Mouse (Mus musculus): ENCODE results near the gene Tspan9. TPM values are rescaled to one million over a fixed set of nuclear protein-coding genes. Genes with fewer than 3 reads are reported as not detected.
A peak's percentile ranks its signal among the peaks of the same experiment; 100 is the strongest.

The Tspan9 gene
- polyA plus RNA-seq, 1 experiment from 2014 or later, result 130 TPM

- WGBS (ENCODE audit: insufficient replicate concordance), result 77% methylated on average over 19 of the region's 19 CpGs
- no peaks in the 10 kb centered on the region for H3K9me3 ChIP-seq (replicated peaks; ENCODE audit: control insufficient read depth, low read length)
- peaks cover 51% of the 10 kb centered on the region for H3K4me1 ChIP-seq (ENCODE audit: control insufficient read depth, insufficient read depth, low read length)
- H3K36me3 ChIP-seq (ENCODE audit: control insufficient read depth, insufficient read depth, low read length), result no peaks in the 10 kb centered on the region
- peak overlapping the region; percentile 46; the same call in 1 of the 2 replicates for H3K9ac ChIP-seq (ENCODE audit: low read depth, low read length)
- ATAC-seq (replicated peaks; ENCODE audit: insufficient number of reproducible peaks, low FRiP score, low TSS enrichment), result no peak
- no peak overlapping the region for H3K4me3 ChIP-seq (ENCODE audit: low read depth, low read length)
- H3K27ac ChIP-seq (ENCODE audit: low read depth, low read length), result peak overlapping the region; percentile 64
- H3K4me2 ChIP-seq, result no peak overlapping the region
- H3K27me3 ChIP-seq (ENCODE audit: control insufficient read depth, insufficient read depth, low read length), result no peaks in the 10 kb centered on the region
Measured at GRCm38 (mm10) chr6:128070072-128070872, 73.1 kb downstream of the Tspan9 start.

DNA sequence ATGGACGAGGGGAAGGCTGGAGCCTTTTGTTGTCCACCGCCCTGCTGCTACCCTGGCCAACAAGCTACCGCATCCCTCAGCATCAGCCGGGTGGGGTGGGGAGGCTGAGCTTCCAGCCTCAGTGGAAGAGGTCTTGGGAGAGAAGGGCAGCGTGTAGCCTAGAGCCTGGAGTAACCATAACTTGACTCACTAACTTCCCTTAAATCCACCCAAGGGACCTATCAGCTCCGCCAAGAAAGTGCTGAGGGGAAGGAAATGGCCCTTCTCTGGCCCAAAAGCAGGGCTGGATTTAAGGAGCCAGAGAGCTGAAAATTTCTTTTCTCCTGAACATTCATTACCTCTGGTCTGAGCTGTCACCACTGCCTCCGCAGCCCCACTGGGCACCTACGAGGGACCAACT, 75.2 kb downstream of the Tspan9 start:
- peaks cover 43% of the 10 kb centered on the region for H3K4me1 ChIP-seq (ENCODE audit: control insufficient read depth, insufficient read depth, low read length)
- no peaks in the 10 kb centered on the region for H3K9me3 ChIP-seq (replicated peaks; ENCODE audit: control insufficient read depth, low read length)
- no peak overlapping the region for H3K9ac ChIP-seq (ENCODE audit: low read depth, low read length)
- no peaks in the 10 kb centered on the region for H3K36me3 ChIP-seq (ENCODE audit: control insufficient read depth, insufficient read depth, low read length)
- WGBS (ENCODE audit: insufficient replicate concordance), result 83% methylated on average over 8 of the region's 8 CpGs
- ATAC-seq (replicated peaks; ENCODE audit: insufficient number of reproducible peaks, low FRiP score, low TSS enrichment), result no peak
- H3K27me3 ChIP-seq (ENCODE audit: control insufficient read depth, insufficient read depth, low read length), result no peaks in the 10 kb centered on the region
- no peak overlapping the region for H3K4me2 ChIP-seq
- no peak overlapping the region for H3K27ac ChIP-seq (ENCODE audit: low read depth, low read length)
- no peak overlapping the region for H3K4me3 ChIP-seq (ENCODE audit: low read depth, low read length)

DNA sequence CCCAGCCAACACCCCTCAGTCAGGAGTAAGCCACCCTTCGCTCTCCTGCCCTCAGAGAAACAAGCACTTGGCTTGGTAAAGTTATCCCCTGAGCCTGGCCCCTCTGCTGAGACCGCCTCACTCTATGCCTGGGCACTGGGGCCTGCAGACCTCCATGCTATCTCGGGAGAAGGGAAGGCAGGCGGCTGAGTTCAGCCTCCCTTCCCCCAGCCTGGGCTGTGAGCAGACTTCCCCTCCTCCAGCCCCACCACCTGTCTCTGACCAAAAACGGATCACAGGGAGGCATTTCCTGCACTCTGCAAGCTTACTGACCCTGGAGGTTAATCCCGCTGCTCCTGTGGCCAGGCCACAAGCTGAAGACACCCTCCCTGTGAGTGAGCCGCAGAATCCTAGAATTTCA, 77.4 kb downstream of the Tspan9 start:
- Histone ChIP-seq H3K27me3 (ENCODE audit: control insufficient read depth, insufficient read depth, low read length) (no peaks in the 10 kb centered on the region), H3K27ac (ENCODE audit: low read depth, low read length) (peak overlapping the region; percentile 95), H3K36me3 (ENCODE audit: control insufficient read depth, insufficient read depth, low read length) (no peaks in the 10 kb centered on the region), H3K9me3 (replicated peaks; ENCODE audit: control insufficient read depth, low read length) (no peaks in the 10 kb centered on the region), H3K4me1 (ENCODE audit: control insufficient read depth, insufficient read depth, low read length) (peaks cover 43% of the 10 kb centered on the region), H3K9ac (ENCODE audit: low read depth, low read length) (peak overlapping the region; percentile 65; the same call in 1 of the 2 replicates), H3K4me2 (peak overlapping the region; percentile 44), H3K4me3 (ENCODE audit: low read depth, low read length) (no peak overlapping the region)
- ATAC-seq (replicated peaks; ENCODE audit: insufficient number of reproducible peaks, low FRiP score, low TSS enrichment), result peak; percentile 67
- 11% methylated on average over 7 of the region's 7 CpGs for WGBS (ENCODE audit: insufficient replicate concordance)

DNA sequence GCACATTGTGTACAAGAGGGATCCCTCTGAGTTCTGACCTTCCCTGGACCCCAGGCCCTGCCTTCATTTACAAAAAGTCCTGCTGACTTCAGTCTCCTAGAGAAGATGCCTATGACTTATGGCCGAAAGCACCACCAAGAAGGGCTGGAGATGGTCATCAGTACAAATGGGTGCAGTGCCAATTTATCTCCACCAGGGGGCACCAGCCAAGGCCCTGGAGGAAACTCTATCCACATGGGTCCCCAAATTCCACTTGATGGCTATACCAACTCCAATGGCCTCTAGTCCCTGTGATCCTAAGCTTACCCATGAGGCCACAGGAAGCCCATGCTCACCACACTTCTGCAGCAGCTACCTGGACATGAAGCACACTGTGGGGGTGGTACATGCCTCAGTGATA, 79.9 kb downstream of the Tspan9 start:
- Histone ChIP-seq H3K4me1 (ENCODE audit: control insufficient read depth, insufficient read depth, low read length) (peaks cover 34% of the 10 kb centered on the region), H3K27me3 (ENCODE audit: control insufficient read depth, insufficient read depth, low read length) (no peaks in the 10 kb centered on the region), H3K9ac (ENCODE audit: low read depth, low read length) (no peak overlapping the region), H3K4me3 (ENCODE audit: low read depth, low read length) (no peak overlapping the region), H3K36me3 (ENCODE audit: control insufficient read depth, insufficient read depth, low read length) (no peaks in the 10 kb centered on the region), H3K4me2 (no peak overlapping the region), H3K9me3 (replicated peaks; ENCODE audit: control insufficient read depth, low read length) (no peaks in the 10 kb centered on the region), H3K27ac (ENCODE audit: low read depth, low read length) (no peak overlapping the region)
- WGBS (ENCODE audit: insufficient replicate concordance), result 79% methylated on average over 1 of the region's 1 CpGs
- no peak; the same call in 1 of the 2 replicates for ATAC-seq (replicated peaks; ENCODE audit: insufficient number of reproducible peaks, low FRiP score, low TSS enrichment)

DNA sequence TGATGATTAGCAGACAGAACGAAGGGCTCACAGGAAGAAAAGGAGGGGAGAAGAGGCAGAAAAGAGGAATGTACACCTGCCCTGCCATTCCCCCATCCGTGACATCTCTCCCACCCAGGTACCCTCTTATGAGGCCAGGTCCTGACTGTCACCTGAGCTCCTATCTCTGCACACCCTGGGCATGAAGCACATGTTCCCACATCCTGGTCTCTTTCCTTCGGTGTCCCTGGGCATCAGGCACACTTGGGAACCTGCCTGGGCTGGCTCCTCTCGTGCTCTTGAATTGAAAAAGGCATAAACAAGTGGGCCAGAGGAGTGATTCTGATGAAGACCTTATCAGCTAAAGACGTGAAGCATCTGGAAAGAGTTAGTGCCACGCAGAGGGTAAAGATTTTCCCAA, 80.6 kb downstream of the Tspan9 start:
- H3K9me3 ChIP-seq (replicated peaks; ENCODE audit: control insufficient read depth, low read length), result no peaks in the 10 kb centered on the region
- WGBS (ENCODE audit: insufficient replicate concordance), result 67% methylated on average over 6 of the region's 6 CpGs
- H3K27ac ChIP-seq (ENCODE audit: low read depth, low read length), result no peak overlapping the region
- no peak overlapping the region for H3K4me3 ChIP-seq (ENCODE audit: low read depth, low read length)
- no peak overlapping the region for H3K4me2 ChIP-seq
- H3K36me3 ChIP-seq (ENCODE audit: control insufficient read depth, insufficient read depth, low read length), result no peaks in the 10 kb centered on the region
- no peak for ATAC-seq (replicated peaks; ENCODE audit: insufficient number of reproducible peaks, low FRiP score, low TSS enrichment)
- no peak overlapping the region for H3K9ac ChIP-seq (ENCODE audit: low read depth, low read length)
- H3K27me3 ChIP-seq (ENCODE audit: control insufficient read depth, insufficient read depth, low read length), result no peaks in the 10 kb centered on the region
- H3K4me1 ChIP-seq (ENCODE audit: control insufficient read depth, insufficient read depth, low read length), result peaks cover 41% of the 10 kb centered on the region

DNA sequence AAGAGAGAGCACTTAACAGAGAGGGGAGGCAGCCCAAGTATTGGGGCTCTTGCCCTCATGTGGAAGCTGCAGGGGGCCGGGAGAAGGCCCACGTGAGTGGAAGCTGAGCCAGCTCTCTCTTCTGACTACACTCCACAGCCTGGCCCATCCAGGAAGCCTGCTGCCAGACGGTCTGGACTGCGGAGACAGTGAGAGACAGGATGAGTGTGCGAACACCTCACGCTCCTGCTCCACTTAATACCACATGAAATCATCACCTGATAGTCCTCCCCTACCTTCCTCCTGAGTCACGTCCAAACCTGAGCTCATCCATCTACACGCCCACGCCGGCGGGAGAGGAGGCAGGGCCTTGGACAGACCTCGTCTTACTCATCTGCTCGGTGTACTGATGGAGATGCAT, 81.2 kb downstream of the Tspan9 start:
- peaks cover 41% of the 10 kb centered on the region for H3K4me1 ChIP-seq (ENCODE audit: control insufficient read depth, insufficient read depth, low read length)
- H3K27ac ChIP-seq (ENCODE audit: low read depth, low read length), result no peak overlapping the region
- no peak overlapping the region for H3K4me3 ChIP-seq (ENCODE audit: low read depth, low read length)
- H3K27me3 ChIP-seq (ENCODE audit: control insufficient read depth, insufficient read depth, low read length), result no peaks in the 10 kb centered on the region
- H3K9me3 ChIP-seq (replicated peaks; ENCODE audit: control insufficient read depth, low read length), result no peaks in the 10 kb centered on the region
- 82% methylated on average over 13 of the region's 13 CpGs for whole genome bisulfite sequencing (ENCODE audit: insufficient replicate concordance)
- H3K36me3 ChIP-seq (ENCODE audit: control insufficient read depth, insufficient read depth, low read length), result no peaks in the 10 kb centered on the region
- H3K4me2 ChIP-seq, result no peak overlapping the region
- H3K9ac ChIP-seq (ENCODE audit: low read depth, low read length), result no peak overlapping the region
- no peak for ATAC-seq (replicated peaks; ENCODE audit: insufficient number of reproducible peaks, low FRiP score, low TSS enrichment)

DNA sequence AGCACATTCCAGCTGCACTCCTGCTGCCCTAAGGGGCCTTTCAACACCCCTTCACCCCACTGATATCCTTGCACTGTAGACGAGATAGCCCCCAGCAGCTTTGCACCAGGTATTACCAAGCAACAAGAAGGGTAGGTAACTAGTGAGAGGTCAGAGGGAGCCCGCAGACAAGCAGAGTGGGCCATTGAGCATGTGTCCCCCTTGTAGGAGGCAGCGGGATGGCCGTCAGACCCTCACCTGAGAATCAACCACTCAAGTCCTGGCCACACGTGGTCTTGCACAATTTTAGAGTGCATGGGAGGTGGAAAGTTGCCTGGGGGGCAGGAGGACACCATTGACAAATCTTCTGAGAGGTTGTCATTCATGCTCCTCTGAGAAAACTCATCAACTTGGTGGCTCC, 82.1 kb downstream of the Tspan9 start:
- Histone ChIP-seq H3K9me3 (replicated peaks; ENCODE audit: control insufficient read depth, low read length) (no peaks in the 10 kb centered on the region), H3K27ac (ENCODE audit: low read depth, low read length) (no peak overlapping the region), H3K4me2 (no peak overlapping the region), H3K27me3 (ENCODE audit: control insufficient read depth, insufficient read depth, low read length) (no peaks in the 10 kb centered on the region), H3K9ac (ENCODE audit: low read depth, low read length) (no peak overlapping the region), H3K4me1 (ENCODE audit: control insufficient read depth, insufficient read depth, low read length) (peaks cover 33% of the 10 kb centered on the region), H3K36me3 (ENCODE audit: control insufficient read depth, insufficient read depth, low read length) (no peaks in the 10 kb centered on the region), H3K4me3 (ENCODE audit: low read depth, low read length) (no peak overlapping the region)
- WGBS (ENCODE audit: insufficient replicate concordance), result 65% methylated on average over 5 of the region's 5 CpGs
- no peak for ATAC-seq (replicated peaks; ENCODE audit: insufficient number of reproducible peaks, low FRiP score, low TSS enrichment)

- Histone ChIP-seq H3K9me3 (replicated peaks; ENCODE audit: control insufficient read depth, low read length) (no peaks in the 10 kb centered on the region), H3K4me3 (ENCODE audit: low read depth, low read length) (no peak overlapping the region), H3K27me3 (ENCODE audit: control insufficient read depth, insufficient read depth, low read length) (no peaks in the 10 kb centered on the region), H3K36me3 (ENCODE audit: control insufficient read depth, insufficient read depth, low read length) (no peaks in the 10 kb centered on the region), H3K4me2 (no peak overlapping the region), H3K9ac (ENCODE audit: low read depth, low read length) (no peak overlapping the region), H3K27ac (ENCODE audit: low read depth, low read length) (no peak overlapping the region), H3K4me1 (ENCODE audit: control insufficient read depth, insufficient read depth, low read length) (peaks cover 35% of the 10 kb centered on the region)
- no peak for ATAC-seq (replicated peaks; ENCODE audit: insufficient number of reproducible peaks, low FRiP score, low TSS enrichment)
- WGBS (ENCODE audit: insufficient replicate concordance), result 32% methylated on average over 9 of the region's 9 CpGs
Measured at GRCm38 (mm10) chr6:128058570-128058969, 84.8 kb downstream of the Tspan9 start.

DNA sequence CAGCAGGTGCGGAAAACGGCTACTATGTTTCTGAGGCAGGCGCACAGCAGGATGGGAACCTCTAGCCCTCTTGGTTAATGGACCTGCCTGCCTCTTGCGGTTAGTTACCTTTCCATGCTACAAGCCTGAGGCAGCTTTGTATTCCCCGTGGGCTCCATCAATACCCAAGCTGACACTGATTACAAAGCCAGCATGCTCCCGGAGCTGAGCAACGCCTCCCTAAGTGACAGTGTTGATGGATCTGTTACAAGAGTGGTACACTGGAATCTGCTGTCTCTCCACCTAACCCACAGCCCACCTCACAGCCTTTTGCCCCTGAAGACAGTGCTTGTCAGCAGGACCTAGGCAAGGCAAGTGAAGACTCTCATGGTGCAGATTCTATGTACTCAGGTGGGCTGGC, 85.2 kb downstream of the Tspan9 start:
- Histone ChIP-seq H3K36me3 (ENCODE audit: control insufficient read depth, insufficient read depth, low read length) (no peaks in the 10 kb centered on the region), H3K9me3 (replicated peaks; ENCODE audit: control insufficient read depth, low read length) (no peaks in the 10 kb centered on the region), H3K9ac (ENCODE audit: low read depth, low read length) (no peak overlapping the region), H3K4me3 (ENCODE audit: low read depth, low read length) (no peak overlapping the region), H3K4me1 (ENCODE audit: control insufficient read depth, insufficient read depth, low read length) (peaks cover 38% of the 10 kb centered on the region), H3K4me2 (no peak overlapping the region), H3K27me3 (ENCODE audit: control insufficient read depth, insufficient read depth, low read length) (no peaks in the 10 kb centered on the region), H3K27ac (ENCODE audit: low read depth, low read length) (no peak overlapping the region)
- ATAC-seq (replicated peaks; ENCODE audit: insufficient number of reproducible peaks, low FRiP score, low TSS enrichment), result no peak
- WGBS (ENCODE audit: insufficient replicate concordance), result 56% methylated on average over 7 of the region's 7 CpGs
